Mouse (Mus musculus) forebrain, embryonic 11.5 days (tissue): ENCODE data around the gene Man2b1. TPM values are rescaled to one million over a fixed set of nuclear protein-coding genes. Genes with fewer than 3 reads are reported as not detected.

Experiments
- ATAC-seq: fragments of 200-750 bp; cut with Nextera tagmentation; replicated peaks from 2 replicates; pipeline ENCODE4 v1.8.0; 2017; ENCODE audit warnings: moderate TSS enrichment; ENCODE audit not compliant: low FRiP score
- DNase-seq: peaks from one replicate; pipeline ENCODE4 v3.0.0-alpha.2; 2017; ENCODE audit warnings: low spot score
- H3K27ac ChIP-seq: fragments of 300-500 bp; sonication (generic); 2 replicates; pipeline ENCODE4 v1.5.1; 2014; ENCODE audit warnings: low read depth, low read length
- H3K27me3 ChIP-seq: fragments of 300-500 bp; sonication (generic); 2 replicates; pipeline ENCODE4 v1.6.1; 2014; ENCODE audit warnings: mild to moderate bottlenecking, low read length, mixed read lengths; ENCODE audit not compliant: control insufficient read depth, insufficient read depth
- H3K36me3 ChIP-seq: fragments of 300-500 bp; sonication (generic); 2 replicates; pipeline ENCODE4 v1.6.1; 2014; ENCODE audit warnings: mild to moderate bottlenecking, low read length, moderate library complexity, mixed read lengths; ENCODE audit not compliant: control insufficient read depth, insufficient read depth
- H3K4me1 ChIP-seq: fragments of 300-500 bp; sonication (generic); replicated peaks from 2 replicates; pipeline ENCODE4 v1.6.1; 2014; ENCODE audit warnings: low read length, mixed read lengths; ENCODE audit not compliant: control insufficient read depth, insufficient read depth
- H3K4me2 ChIP-seq: fragments of 300-500 bp; sonication (generic); 2 replicates; pipeline ENCODE4 v1.6.1; 2014; ENCODE audit warnings: low read depth, mild to moderate bottlenecking, low read length, moderate library complexity, mixed read lengths; ENCODE audit not compliant: severe bottlenecking
- H3K4me3 ChIP-seq: fragments of 300-500 bp; sonication (generic); 2 replicates; pipeline ENCODE4 v1.5.1; 2014; ENCODE audit warnings: low read depth, low read length
- H3K9ac ChIP-seq: fragments of 300-500 bp; sonication (generic); 2 replicates; pipeline ENCODE4 v1.6.1; 2014; ENCODE audit warnings: low read length
- H3K9me3 ChIP-seq: fragments of 300-500 bp; sonication (generic); 2 replicates; pipeline ENCODE4 v1.6.1; 2016; ENCODE audit warnings: low read length, mixed read lengths; ENCODE audit not compliant: control insufficient read depth
- WGBS: fragments of 180-500 bp; shearing (Covaris S2); extraction: QIAGEN DNeasy Blood & Tissue Kit; methylation state at CpG from one replicate; pipeline ENCODE4 v1.1.7; 2014; 5-methylcytosine and 5-hydroxymethylcytosine counted together
- polyA plus RNA-seq: library from polyadenylated mRNA; unstranded; fragments of >200 nt; fragmentation: Nextera tagmentation; extraction: Ambion mirVana; gene quantifications from 2 replicates; pipeline ENCODE4 v1.2.1, GENCODE M21; 2014

Man2b1 gene
- polyA plus RNA-seq, 1 experiment from 2014 or later = 20.9 TPM

DNA sequence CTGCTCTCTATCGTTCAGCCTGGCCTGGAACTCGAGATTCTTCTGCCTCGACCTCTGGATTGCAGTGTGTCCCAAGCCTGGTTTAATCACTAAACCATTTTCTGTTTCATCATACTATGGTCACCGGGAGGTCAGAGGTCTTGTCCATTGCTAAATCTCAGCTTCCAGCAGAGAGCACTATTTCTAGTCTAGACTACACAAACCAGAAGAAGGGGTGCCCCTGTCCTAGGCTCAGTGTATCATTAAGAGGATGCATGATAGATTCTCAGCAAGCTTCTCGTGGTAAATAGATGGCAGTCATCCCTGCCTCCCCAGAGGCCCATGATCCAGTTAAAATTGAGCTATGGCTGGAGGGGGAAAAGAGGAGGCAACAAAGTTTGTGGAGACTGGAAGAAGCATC is 12.0 kb upstream of the Man2b1 start:
- Histone ChIP-seq H3K4me1 (peaks cover 6% of the 10 kb centered on the region; the same call in 1 of the 2 replicates), H3K36me3 (peaks cover 7% of the 10 kb centered on the region), H3K9ac (peak overlapping the region; percentile 79; the same call in 1 of the 2 replicates), H3K9me3 (no peaks in the 10 kb centered on the region), H3K27ac (peak overlapping the region; percentile 92; the same call in 1 of the 2 replicates), H3K4me3 (peak overlapping the region; percentile 91), H3K27me3 (no peaks in the 10 kb centered on the region), H3K4me2 (peak overlapping the region; percentile 66)
- DNase-seq (peak; percentile 50), ATAC-seq (no peak)
- WGBS = 87% methylated on average over 5 of the region's 5 CpGs

DNA sequence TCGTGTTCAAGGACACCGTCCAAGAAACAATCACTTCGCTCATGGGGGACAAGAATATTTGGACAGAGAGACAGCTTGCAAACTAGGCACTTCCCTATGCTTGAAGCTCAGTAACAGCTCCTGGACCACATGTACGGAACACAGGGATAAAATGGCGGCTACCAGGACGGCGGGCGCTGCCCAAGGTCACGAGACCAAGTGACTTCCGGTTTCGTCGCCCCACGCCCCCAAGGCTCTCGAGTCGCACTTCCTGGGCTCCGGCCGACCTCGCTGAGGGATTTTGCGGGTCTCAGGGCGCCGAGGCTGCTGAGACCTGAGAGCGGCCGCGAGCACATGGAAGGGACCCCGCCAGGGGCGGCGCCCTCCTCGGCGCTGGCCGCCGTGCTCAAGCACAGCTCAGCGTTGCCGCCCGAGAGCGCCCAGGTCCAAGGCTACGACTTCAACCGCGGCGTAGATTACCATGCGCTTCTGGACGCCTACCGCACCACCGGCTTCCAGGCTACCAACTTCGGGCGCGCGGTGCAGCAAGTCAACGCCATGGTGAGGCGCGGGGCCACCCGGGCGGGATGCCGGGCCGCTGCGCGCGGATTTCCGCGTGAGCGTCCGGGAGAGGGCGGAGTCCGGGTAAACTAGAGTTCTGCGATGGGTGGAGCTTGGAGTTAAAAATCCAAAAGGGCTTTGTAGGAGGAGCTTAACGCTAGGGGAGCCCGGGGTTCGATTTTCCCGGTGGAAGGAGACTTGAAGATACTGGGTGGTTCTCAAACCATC is 11.4 kb upstream of the Man2b1 start, which contains the start of gene Dhps:
Gene Dhps, plus strand, starts transcription at position 244 of the 768 bp plus-strand sequence.
- Histone ChIP-seq H3K4me1 (peaks cover 6% of the 10 kb centered on the region; the same call in 1 of the 2 replicates), H3K4me3 (peak within 1 kb of the TSS; percentile 91), H3K36me3 (peaks cover 2% of the 10 kb centered on the region; the same call in 1 of the 2 replicates), H3K9me3 (no peaks in the 10 kb centered on the region), H3K27me3 (no peaks in the 10 kb centered on the region), H3K4me2 (peak within 1 kb of the TSS; percentile 66), H3K9ac (peak within 1 kb of the TSS; percentile 79), H3K27ac (peak within 1 kb of the TSS; percentile 92)
- ATAC-seq (peak; percentile 90), DNase-seq (peak; percentile 94)
- under 1% methylated on average over 68 of the region's 68 CpGs for WGBS

DNA sequence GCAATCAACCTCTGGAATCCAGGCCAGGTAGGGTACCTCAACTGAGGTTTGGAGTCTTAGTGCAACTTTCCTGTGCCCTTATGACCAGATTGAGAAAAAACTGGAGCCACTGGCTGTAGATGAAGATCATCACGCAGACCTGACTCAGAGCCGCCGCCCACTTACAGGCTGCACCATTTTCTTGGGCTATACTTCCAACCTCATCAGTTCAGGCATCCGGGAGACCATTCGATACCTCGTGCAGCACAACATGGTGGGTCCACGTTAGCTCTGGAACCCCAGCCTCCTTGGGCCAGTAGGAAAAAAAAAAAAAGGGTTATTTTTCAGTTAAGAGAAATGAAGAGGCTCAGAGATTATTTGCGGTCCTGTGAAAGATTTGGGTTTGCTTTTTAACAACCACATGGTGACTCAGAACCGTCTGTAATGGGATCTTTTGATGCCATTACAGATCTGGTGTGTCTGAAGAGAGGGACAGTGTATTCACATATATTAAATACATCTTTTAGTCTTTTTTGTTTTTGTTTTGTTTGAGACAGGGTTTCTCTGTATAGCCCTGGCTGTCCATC is 10.6 kb upstream of the Man2b1 start:
- Histone ChIP-seq H3K27ac (peak overlapping the region; percentile 92; the same call in 1 of the 2 replicates), H3K36me3 (peaks cover 2% of the 10 kb centered on the region; the same call in 1 of the 2 replicates), H3K4me1 (peaks cover 6% of the 10 kb centered on the region; the same call in 1 of the 2 replicates), H3K27me3 (no peaks in the 10 kb centered on the region), H3K4me3 (peak overlapping the region; percentile 91), H3K9ac (peak overlapping the region; percentile 79), H3K9me3 (no peaks in the 10 kb centered on the region), H3K4me2 (peak overlapping the region; percentile 66)
- ATAC-seq = no peak
- 47% methylated on average over 9 of the region's 9 CpGs for WGBS
- DNase-seq = peak; percentile 52

DNA sequence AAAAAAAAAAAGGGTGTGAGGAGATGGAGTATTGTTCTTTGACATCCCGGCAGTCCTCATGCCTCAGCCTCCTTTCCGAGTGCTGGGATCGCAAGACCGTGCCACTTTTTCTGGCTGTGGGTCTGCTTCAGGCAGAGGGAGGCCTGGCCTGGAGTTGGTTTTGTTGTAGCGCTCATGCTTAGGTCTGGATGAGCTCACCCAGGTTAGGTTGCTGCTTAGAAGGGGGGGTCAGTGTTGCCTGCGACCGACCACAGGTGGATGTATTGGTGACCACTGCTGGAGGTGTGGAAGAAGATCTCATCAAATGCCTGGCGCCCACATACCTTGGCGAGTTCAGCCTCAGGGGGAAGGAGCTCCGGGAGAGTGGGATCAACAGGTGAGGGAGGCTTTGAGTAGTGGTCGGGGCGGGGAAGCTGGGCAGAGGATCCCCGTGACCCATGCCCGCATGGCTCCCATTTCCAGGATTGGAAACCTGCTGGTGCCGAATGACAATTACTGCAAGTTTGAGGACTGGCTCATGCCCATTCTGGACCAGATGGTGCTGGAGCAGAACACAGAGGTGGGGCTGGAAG is 9.9 kb upstream of the Man2b1 start:
- Histone ChIP-seq H3K9ac (no peak overlapping the region), H3K4me1 (peaks cover 6% of the 10 kb centered on the region; the same call in 1 of the 2 replicates), H3K27me3 (no peaks in the 10 kb centered on the region), H3K27ac (no peak overlapping the region), H3K36me3 (peaks cover 2% of the 10 kb centered on the region; the same call in 1 of the 2 replicates), H3K4me2 (no peak overlapping the region), H3K4me3 (no peak overlapping the region), H3K9me3 (no peaks in the 10 kb centered on the region)
- peak; percentile 51 for DNase-seq
- ATAC-seq = no peak
- 96% methylated on average over 15 of the region's 15 CpGs for WGBS

DNA sequence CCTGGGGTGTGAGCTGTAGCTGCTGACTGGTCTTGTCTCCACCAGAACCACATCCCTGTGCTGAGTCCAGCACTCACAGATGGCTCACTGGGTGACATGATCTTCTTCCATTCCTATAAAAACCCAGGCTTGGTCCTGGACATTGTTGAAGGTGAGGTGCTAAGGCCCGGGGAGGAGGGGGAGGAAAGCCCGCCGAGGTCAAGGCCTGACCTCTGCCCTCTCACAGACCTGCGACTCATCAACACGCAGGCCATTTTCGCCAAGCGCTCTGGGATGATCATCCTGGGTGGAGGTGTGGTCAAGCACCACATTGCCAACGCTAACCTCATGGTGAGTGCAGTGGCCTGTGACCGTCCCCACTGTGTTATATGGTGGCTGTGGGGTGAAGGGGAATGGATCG is 8.9 kb upstream of the Man2b1 start:
- H3K27me3 ChIP-seq = no peaks in the 10 kb centered on the region
- 92% methylated on average over 10 of the region's 10 CpGs for WGBS
- ATAC-seq (no peak), DNase-seq (peak; percentile 49)
- no peak overlapping the region for H3K9ac ChIP-seq
- H3K4me3 ChIP-seq = no peak overlapping the region
- no peak overlapping the region for H3K27ac ChIP-seq
- H3K4me1 ChIP-seq = peaks cover 6% of the 10 kb centered on the region; the same call in 1 of the 2 replicates
- peaks cover 2% of the 10 kb centered on the region; the same call in 1 of the 2 replicates for H3K36me3 ChIP-seq
- no peak overlapping the region for H3K4me2 ChIP-seq
- H3K9me3 ChIP-seq = no peaks in the 10 kb centered on the region

DNA sequence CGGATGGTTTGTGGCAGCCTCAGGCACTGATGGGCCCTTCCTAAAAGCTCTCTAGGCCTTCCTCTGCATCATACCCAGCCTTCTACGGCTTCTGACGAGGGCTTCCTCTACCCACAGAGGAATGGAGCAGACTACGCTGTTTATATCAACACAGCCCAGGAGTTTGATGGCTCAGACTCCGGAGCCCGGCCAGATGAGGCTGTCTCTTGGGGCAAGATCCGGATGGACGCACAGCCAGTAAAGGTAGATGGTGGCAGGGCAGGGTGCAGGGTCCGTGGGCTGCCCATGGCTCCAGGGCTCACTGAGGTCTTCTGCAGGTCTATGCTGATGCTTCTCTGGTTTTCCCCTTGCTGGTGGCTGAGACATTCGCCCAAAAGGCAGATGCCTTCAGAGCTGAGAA is 8.5 kb upstream of the Man2b1 start:
- no peak for ATAC-seq
- H3K9ac ChIP-seq = no peak overlapping the region
- H3K4me3 ChIP-seq = no peak overlapping the region
- peak; percentile 51 for DNase-seq
- H3K4me2 ChIP-seq = no peak overlapping the region
- WGBS = 94% methylated on average over 10 of the region's 10 CpGs
- H3K27ac ChIP-seq = no peak overlapping the region
- no peaks in the 10 kb centered on the region for H3K9me3 ChIP-seq
- no peaks in the 10 kb centered on the region for H3K27me3 ChIP-seq
- peaks cover 7% of the 10 kb centered on the region; the same call in 1 of the 2 replicates for H3K4me1 ChIP-seq
- H3K36me3 ChIP-seq = peaks cover 2% of the 10 kb centered on the region; the same call in 1 of the 2 replicates

DNA sequence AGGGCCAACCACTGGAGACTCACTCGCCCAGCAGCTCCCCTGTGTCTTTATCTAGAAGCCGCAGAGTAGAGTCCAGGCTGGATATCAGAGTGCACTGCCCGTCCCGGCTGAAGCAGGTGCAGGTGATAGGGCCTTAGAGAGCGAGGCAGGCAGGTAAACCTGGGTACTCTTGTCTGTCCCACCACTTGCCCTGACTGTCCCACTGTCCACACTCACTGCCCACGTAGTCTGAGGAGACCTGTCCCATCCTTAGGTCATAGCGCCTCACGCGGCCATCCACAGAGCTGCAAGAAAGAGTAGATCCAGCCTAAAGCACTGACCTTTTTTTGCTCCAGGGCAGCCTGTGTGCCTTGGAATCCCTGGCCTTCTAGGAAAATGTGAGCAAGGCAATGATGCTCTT is 7.1 kb upstream of the Man2b1 start:
- no peak overlapping the region for H3K4me2 ChIP-seq
- H3K4me3 ChIP-seq = no peak overlapping the region
- peaks cover 2% of the 10 kb centered on the region; the same call in 1 of the 2 replicates for H3K36me3 ChIP-seq
- H3K4me1 ChIP-seq = peaks cover 8% of the 10 kb centered on the region; the same call in 1 of the 2 replicates
- no peaks in the 10 kb centered on the region for H3K9me3 ChIP-seq
- H3K27me3 ChIP-seq = no peaks in the 10 kb centered on the region
- H3K9ac ChIP-seq = no peak overlapping the region
- H3K27ac ChIP-seq = no peak overlapping the region
- peak; percentile 69 for DNase-seq
- ATAC-seq = no peak
- WGBS = 79% methylated on average over 9 of the region's 9 CpGs

DNA sequence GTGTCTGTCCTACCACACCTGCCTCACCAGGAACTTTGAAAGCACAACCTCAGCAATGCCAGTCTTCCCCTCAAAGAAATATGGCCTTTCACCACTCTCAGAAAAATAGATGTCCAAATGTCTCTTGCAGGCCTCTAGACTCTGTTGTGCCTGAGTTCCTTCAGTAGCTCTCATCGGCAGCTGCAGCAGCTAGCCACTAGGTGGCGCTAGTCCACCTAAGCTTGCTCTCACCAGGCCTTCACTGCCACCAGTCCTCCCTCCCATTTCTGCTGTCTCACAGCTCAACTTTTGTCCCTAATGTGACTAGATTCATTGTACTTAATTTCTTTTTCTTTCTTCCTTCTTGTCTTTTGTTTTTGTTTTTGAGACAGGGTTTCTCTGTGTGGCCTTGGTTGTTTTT is 6.1 kb upstream of the Man2b1 start:
- H3K36me3 ChIP-seq = peaks cover 2% of the 10 kb centered on the region; the same call in 1 of the 2 replicates
- H3K4me2 ChIP-seq = no peak overlapping the region
- no peak overlapping the region for H3K27ac ChIP-seq
- no peaks in the 10 kb centered on the region for H3K27me3 ChIP-seq
- no peaks in the 10 kb centered on the region for H3K9me3 ChIP-seq
- ATAC-seq (peak; percentile 46; the same call in 1 of the 2 replicates), DNase-seq (peak; percentile 90)
- H3K4me3 ChIP-seq = no peak overlapping the region
- H3K4me1 ChIP-seq = peaks cover 8% of the 10 kb centered on the region; the same call in 1 of the 2 replicates
- WGBS = 0% methylated on average over 2 of the region's 2 CpGs
- no peak overlapping the region for H3K9ac ChIP-seq
